Mouse (Mus musculus) midbrain, embryonic 16.5 days (tissue): ENCODE data around the gene Dbnl. TPM values are rescaled to one million over a fixed set of nuclear protein-coding genes. Genes with fewer than 3 reads are reported as not detected.

Experiments
- polyA plus RNA-seq: library from polyadenylated mRNA; unstranded; fragments of >200 nt; fragmentation: Nextera tagmentation; extraction: Ambion mirVana; gene quantifications from 2 replicates; pipeline ENCODE4 v1.2.1, GENCODE M21; 2015

Dbnl gene
- polyA plus RNA-seq, 1 experiment from 2014 or later = 152 TPM

Other genes with a start within 250 kb of the Dbnl start
- 9.9 and 10.6 TPM in 2 replicates for gene Ccdc117, start 246.3 kb upstream of the Dbnl start, polyA plus RNA-seq
- not detected in 2 replicates for gene Ankrd36, start 218.8 kb upstream of the Dbnl start, polyA plus RNA-seq
- gene Mrps24, start 72.8 kb upstream of the Dbnl start, polyA plus RNA-seq = 171 and 181 TPM in 2 replicates
- 33.6 and 34.4 TPM in 2 replicates for gene Urgcp, start 26.1 kb upstream of the Dbnl start, polyA plus RNA-seq
- 2.4 and 3.1 TPM in 2 replicates for gene Pgam2, start 15.2 kb downstream of the Dbnl start, polyA plus RNA-seq
- 8.1 and 8.2 TPM in 2 replicates for gene Polm, start 49.5 kb downstream of the Dbnl start, polyA plus RNA-seq
- 15.6 and 16.4 TPM in 2 replicates for gene Aebp1, start 73.5 kb downstream of the Dbnl start, polyA plus RNA-seq
- gene Pold2, start 89.8 kb downstream of the Dbnl start, polyA plus RNA-seq = 54.0 and 57.4 TPM in 2 replicates
- gene Myl7, start 110.3 kb downstream of the Dbnl start, polyA plus RNA-seq = not detected in 2 replicates
- 10.5 and 11.8 TPM in 2 replicates for gene Gck, start 161.6 kb downstream of the Dbnl start, polyA plus RNA-seq
- 108 TPM in 2 replicates for gene Ykt6, start 167.2 kb downstream of the Dbnl start, polyA plus RNA-seq